Mouse (Mus musculus): ENCODE data around the gene Tfap2b. TPM values are rescaled to one million over a fixed set of nuclear protein-coding genes. Genes with fewer than 3 reads are reported as not detected.
A peak's percentile ranks its signal among the peaks of the same experiment; 100 is the strongest.

Gene Tfap2b
- total and polyA plus RNA-seq, 2 experiments from 2014 or later, result 1.0 to 1.5 TPM

DNA sequence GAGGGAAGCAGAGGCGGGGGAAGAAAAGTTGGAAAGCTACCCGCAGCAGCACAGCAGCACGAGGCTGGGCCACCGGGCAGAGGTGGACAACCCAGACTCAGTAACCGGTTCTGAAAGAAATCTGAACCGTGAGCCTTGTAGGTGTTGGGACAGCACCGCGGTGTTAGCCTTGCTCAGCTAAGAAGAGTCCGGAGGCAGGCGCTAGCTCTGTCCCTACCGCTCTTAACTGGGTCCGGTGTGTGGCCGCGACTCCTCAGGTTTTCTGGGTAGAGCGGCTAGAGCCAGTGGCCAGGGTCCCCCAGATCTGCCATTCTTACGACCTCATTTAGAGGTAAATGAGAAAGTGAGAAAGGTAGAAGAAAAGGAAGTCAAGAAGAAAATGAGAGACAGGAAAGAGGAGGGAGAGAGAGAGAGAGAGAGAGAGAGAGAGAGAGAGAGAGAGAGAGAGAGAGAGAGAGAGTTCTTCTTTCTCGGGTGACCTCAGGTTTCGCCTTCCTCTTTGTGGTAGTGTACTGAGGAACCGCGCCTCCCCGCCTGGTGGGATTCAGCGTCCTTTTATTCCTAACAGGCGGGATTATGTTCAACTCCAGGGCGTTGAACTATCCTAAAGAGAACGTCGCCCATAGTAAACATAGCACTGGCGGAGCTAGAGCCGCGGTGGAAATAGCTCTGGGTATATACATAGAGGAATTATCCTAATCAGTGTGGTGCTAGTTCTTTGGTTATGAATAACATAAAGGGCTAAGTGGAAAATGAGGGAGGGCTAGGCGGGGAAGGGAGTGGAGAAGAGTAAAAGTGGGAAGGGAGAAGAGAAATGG lies 1.7 kb downstream of the Tfap2b start:
- Histone ChIP-seq H3K4me1 (ENCODE audit: insufficient read depth) (no peaks in the 10 kb centered on the region), H3K4me3 (ENCODE audit: low read depth, low read length) (no peak overlapping the region), H3K9ac (no peak overlapping the region), H3K36me3 (ENCODE audit: insufficient read depth) (no peaks in the 10 kb centered on the region), H3K4me2 (ENCODE audit: low read depth) (0 out of 2 replicates have a peak overlapping the region, but pooled peaks have one; percentile 15), H3K27ac (ENCODE audit: low read depth, low read length) (no peak overlapping the region), H3K9me3 (ENCODE audit: low read length) (no peaks in the 10 kb centered on the region), H3K27me3 (ENCODE audit: insufficient read depth, low read length) (peaks cover 69% of the 10 kb centered on the region)
- WGBS, result under 1% methylated on average over 30 of the region's 30 CpGs
- DNase-seq, result no peak
- no peak for TF ChIP-seq CTCF (IDR thresholded peaks at IDR 0.05; ENCODE audit: low read depth)
- ATAC-seq, result no peak

- no peak for DNase-seq
- no peaks in the 10 kb centered on the region for H3K4me1 ChIP-seq (ENCODE audit: insufficient read depth)
- 2% methylated on average over 8 of the region's 8 CpGs for WGBS
- no peak for ATAC-seq
- H3K9me3 ChIP-seq (ENCODE audit: low read length), result no peaks in the 10 kb centered on the region
- no peak overlapping the region for H3K4me2 ChIP-seq (ENCODE audit: low read depth)
- no peak overlapping the region for H3K9ac ChIP-seq
- H3K36me3 ChIP-seq (ENCODE audit: insufficient read depth), result no peaks in the 10 kb centered on the region
- H3K27me3 ChIP-seq (ENCODE audit: insufficient read depth, low read length), result peaks cover 75% of the 10 kb centered on the region
- no peak overlapping the region for H3K27ac ChIP-seq (ENCODE audit: low read depth, low read length)
- no peak overlapping the region for H3K4me3 ChIP-seq (ENCODE audit: low read depth, low read length)
- no peak for TF ChIP-seq CTCF (IDR thresholded peaks at IDR 0.05; ENCODE audit: low read depth)
Observed at GRCm38 (mm10) chr1:19211033-19211405, 2.3 kb downstream of the Tfap2b start.

- Histone ChIP-seq H3K9me3 (ENCODE audit: low read length) (no peaks in the 10 kb centered on the region), H3K4me3 (ENCODE audit: low read depth, low read length) (no peak overlapping the region), H3K27ac (ENCODE audit: low read depth, low read length) (no peak overlapping the region), H3K27me3 (ENCODE audit: insufficient read depth, low read length) (peaks cover 81% of the 10 kb centered on the region), H3K36me3 (ENCODE audit: insufficient read depth) (no peaks in the 10 kb centered on the region), H3K4me2 (ENCODE audit: low read depth) (no peak overlapping the region), H3K9ac (no peak overlapping the region), H3K4me1 (ENCODE audit: insufficient read depth) (no peaks in the 10 kb centered on the region)
- no peak for DNase-seq
- ATAC-seq, result no peak
- no peak for TF ChIP-seq CTCF (IDR thresholded peaks at IDR 0.05; ENCODE audit: low read depth)
- WGBS, result 1% methylated on average over 15 of the region's 15 CpGs
Observed at GRCm38 (mm10) chr1:19211546-19212154, 2.9 kb downstream of the Tfap2b start.

GRCm38 (mm10) chr1:19212691-19213090 lies 4.0 kb downstream of the Tfap2b start:
- DNase-seq (no peak), ATAC-seq (no peak)
- Histone ChIP-seq H3K4me2 (ENCODE audit: low read depth) (no peak overlapping the region), H3K27ac (ENCODE audit: low read depth, low read length) (no peak overlapping the region), H3K27me3 (ENCODE audit: insufficient read depth, low read length) (peaks cover 83% of the 10 kb centered on the region), H3K4me3 (ENCODE audit: low read depth, low read length) (no peak overlapping the region), H3K9me3 (ENCODE audit: low read length) (no peaks in the 10 kb centered on the region), H3K4me1 (ENCODE audit: insufficient read depth) (no peaks in the 10 kb centered on the region), H3K9ac (no peak overlapping the region), H3K36me3 (ENCODE audit: insufficient read depth) (no peaks in the 10 kb centered on the region)
- TF ChIP-seq CTCF (IDR thresholded peaks at IDR 0.05; ENCODE audit: low read depth), result no peak
- WGBS, result 0% methylated on average over 4 of the region's 4 CpGs

DNA sequence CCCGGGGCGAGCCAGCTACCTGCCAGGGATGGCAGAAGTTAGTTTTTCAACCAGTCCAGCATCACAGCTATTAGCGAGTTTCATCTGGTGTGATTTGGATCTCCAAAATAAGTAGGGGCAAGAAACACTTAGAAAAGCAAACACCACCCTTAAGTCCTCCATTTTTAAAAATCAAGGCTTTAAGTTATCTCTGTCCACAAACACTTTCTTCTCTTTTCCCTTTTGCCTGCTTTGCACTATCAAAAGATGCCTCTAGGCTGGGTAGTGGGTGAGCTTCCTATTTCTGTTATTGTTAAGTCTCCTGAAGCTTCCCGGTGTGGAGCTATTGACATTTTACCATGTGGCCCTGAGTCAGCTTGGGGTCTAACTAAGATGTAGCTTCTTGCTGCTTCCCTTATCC lies 4.5 kb downstream of the Tfap2b start:
- H3K4me1 ChIP-seq (ENCODE audit: insufficient read depth), result no peaks in the 10 kb centered on the region
- no peak overlapping the region for H3K4me3 ChIP-seq (ENCODE audit: low read depth, low read length)
- no peak overlapping the region for H3K4me2 ChIP-seq (ENCODE audit: low read depth)
- H3K27ac ChIP-seq (ENCODE audit: low read depth, low read length), result no peak overlapping the region
- no peaks in the 10 kb centered on the region for H3K36me3 ChIP-seq (ENCODE audit: insufficient read depth)
- DNase-seq (no peak), ATAC-seq (no peak)
- H3K9me3 ChIP-seq (ENCODE audit: low read length), result no peaks in the 10 kb centered on the region
- WGBS, result 0% methylated on average over 4 of the region's 4 CpGs
- H3K27me3 ChIP-seq (ENCODE audit: insufficient read depth, low read length), result peaks cover 87% of the 10 kb centered on the region
- no peak for TF ChIP-seq CTCF (IDR thresholded peaks at IDR 0.05; ENCODE audit: low read depth)
- H3K9ac ChIP-seq, result no peak overlapping the region

GRCm38 (mm10) chr1:19213851-19214395 lies 5.2 kb downstream of the Tfap2b start:
- TF ChIP-seq CTCF (IDR thresholded peaks at IDR 0.05; ENCODE audit: low read depth), result no peak
- ATAC-seq, result no peak
- no peak overlapping the region for H3K4me2 ChIP-seq (ENCODE audit: low read depth)
- H3K9me3 ChIP-seq (ENCODE audit: low read length), result no peaks in the 10 kb centered on the region
- H3K36me3 ChIP-seq (ENCODE audit: insufficient read depth), result no peaks in the 10 kb centered on the region
- H3K27ac ChIP-seq (ENCODE audit: low read depth, low read length), result no peak overlapping the region
- H3K9ac ChIP-seq, result no peak overlapping the region
- no peaks in the 10 kb centered on the region for H3K4me1 ChIP-seq (ENCODE audit: insufficient read depth)
- WGBS, result 1% methylated on average over 36 of the region's 36 CpGs
- H3K4me3 ChIP-seq (ENCODE audit: low read depth, low read length), result 0 out of 2 replicates have a peak overlapping the region, but pooled peaks have one; percentile 1
- peaks cover 91% of the 10 kb centered on the region for H3K27me3 ChIP-seq (ENCODE audit: insufficient read depth, low read length)
- DNase-seq, result no peak

DNA sequence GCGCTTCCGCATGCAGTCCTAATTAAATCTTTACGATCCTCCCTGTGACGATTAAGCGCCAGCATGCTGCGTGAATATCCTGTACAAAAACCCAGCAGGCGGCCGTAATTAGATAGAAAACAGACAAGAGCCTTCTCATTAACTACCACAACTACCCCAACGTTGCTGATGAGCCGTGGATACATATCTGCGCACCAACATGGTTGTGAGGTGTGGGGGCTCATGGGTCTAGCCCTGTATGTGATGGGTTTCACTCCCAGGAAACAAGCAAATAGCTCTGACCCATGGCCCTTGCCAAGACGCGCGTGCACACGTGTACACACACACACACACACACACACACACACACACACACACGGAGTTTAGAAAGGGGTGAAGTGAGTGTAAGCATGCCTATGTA lies 8.7 kb downstream of the Tfap2b start:
- WGBS, result 3% methylated on average over 16 of the region's 16 CpGs
- DNase-seq (no peak), ATAC-seq (peak; percentile 14; the same call in 1 of the 2 replicates)
- peaks cover 94% of the 10 kb centered on the region for H3K27me3 ChIP-seq (ENCODE audit: insufficient read depth, low read length)
- H3K4me3 ChIP-seq (ENCODE audit: low read depth, low read length), result no peak overlapping the region
- H3K4me2 ChIP-seq (ENCODE audit: low read depth), result no peak overlapping the region
- no peak overlapping the region for H3K27ac ChIP-seq (ENCODE audit: low read depth, low read length)
- no peak for TF ChIP-seq CTCF (IDR thresholded peaks at IDR 0.05; ENCODE audit: low read depth)
- no peaks in the 10 kb centered on the region for H3K4me1 ChIP-seq (ENCODE audit: insufficient read depth)
- no peak overlapping the region for H3K9ac ChIP-seq
- H3K36me3 ChIP-seq (ENCODE audit: insufficient read depth), result no peaks in the 10 kb centered on the region
- no peaks in the 10 kb centered on the region for H3K9me3 ChIP-seq (ENCODE audit: low read length)

Data from forebrain, postnatal 0 days (tissue).